Mouse (Mus musculus) liver, embryonic 13.5 days (tissue): Measurements from ENCODE around the gene Map2k6. TPM values are rescaled to one million over a fixed set of nuclear protein-coding genes. Genes with fewer than 3 reads are reported as not detected.

Experiments used
- ATAC-seq: fragments of 200-750 bp; cut with Nextera tagmentation; 2 replicates; pipeline ENCODE4 v1.8.0; 2017; ENCODE audit warnings: low read depth, mild to moderate bottlenecking, moderate number of reproducible peaks, moderate library complexity
- DNase-seq: peaks from one replicate; pipeline ENCODE4 v3.0.0; 2022
- H3K27ac ChIP-seq: fragments of 300-500 bp; sonication (generic); 2 replicates; pipeline ENCODE4 v1.5.1; 2015; ENCODE audit warnings: moderate library complexity, mild to moderate bottlenecking, inconsistent platforms
- H3K27me3 ChIP-seq: fragments of 300-500 bp; sonication (generic); 2 replicates; pipeline ENCODE4 v1.6.1; 2015; ENCODE audit warnings: mild to moderate bottlenecking, inconsistent platforms
- H3K36me3 ChIP-seq: fragments of 300-500 bp; sonication (generic); 2 replicates; pipeline ENCODE4 v1.6.1; 2015; ENCODE audit warnings: mild to moderate bottlenecking, inconsistent platforms
- H3K4me1 ChIP-seq: fragments of 300-500 bp; sonication (generic); replicated peaks from 2 replicates; pipeline ENCODE4 v1.6.1; 2015; ENCODE audit warnings: inconsistent platforms
- H3K4me2 ChIP-seq: fragments of 300-500 bp; sonication (generic); 2 replicates; pipeline ENCODE4 v1.6.1; 2015; ENCODE audit warnings: inconsistent platforms, mild to moderate bottlenecking, moderate library complexity
- H3K4me3 ChIP-seq: fragments of 300-500 bp; sonication (generic); replicated peaks from 2 replicates; pipeline ENCODE4 v1.5.1; 2015; ENCODE audit warnings: mild to moderate bottlenecking, inconsistent platforms
- H3K9ac ChIP-seq: fragments of 300-500 bp; sonication (generic); 2 replicates; pipeline ENCODE4 v1.6.1; 2015; ENCODE audit warnings: mild to moderate bottlenecking, inconsistent platforms
- H3K9me3 ChIP-seq: fragments of 300-500 bp; sonication (generic); replicated peaks from 2 replicates; pipeline ENCODE4 v1.6.1; 2016; ENCODE audit warnings: inconsistent platforms
- WGBS: fragments of 180-500 bp; shearing (Covaris S2); methylation state at CpG from one replicate; pipeline ENCODE4 v1.1.7; 2015; ENCODE audit not compliant: insufficient replicate concordance; 5-methylcytosine and 5-hydroxymethylcytosine counted together
- polyA plus RNA-seq: library from polyadenylated mRNA; unstranded; fragments of >200 nt; fragmentation: Nextera tagmentation; extraction: Ambion mirVana; gene quantifications from 2 replicates; pipeline ENCODE4 v1.2.1, GENCODE M21; 2015

The Map2k6 gene
- polyA plus RNA-seq, 1 experiment from 2014 or later, result 4.4 TPM

DNA sequence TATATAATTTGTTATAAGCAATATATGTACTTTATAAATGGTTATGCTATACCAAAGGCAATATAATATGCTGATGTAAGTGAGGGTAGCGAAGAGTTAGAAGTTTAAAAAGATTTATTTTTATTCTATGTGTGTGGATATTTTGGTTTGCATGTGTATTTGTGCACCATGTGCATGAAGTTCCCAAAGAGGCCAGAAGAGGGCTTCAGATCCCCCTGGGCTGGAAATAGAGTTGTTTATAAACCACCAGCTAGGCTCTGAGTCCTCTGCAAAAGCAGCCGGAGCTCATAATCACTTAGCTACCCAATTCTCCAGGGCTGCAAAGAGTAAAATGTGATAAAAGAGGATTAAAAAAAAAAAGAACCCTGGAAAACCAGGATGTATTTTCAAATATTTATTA is 137.6 kb downstream of the Map2k6 start:
- Histone ChIP-seq H3K36me3 (no peaks in the 10 kb centered on the region), H3K4me2 (no peak overlapping the region), H3K27me3 (no peaks in the 10 kb centered on the region), H3K9ac (no peak overlapping the region), H3K9me3 (no peaks in the 10 kb centered on the region), H3K27ac (no peak overlapping the region), H3K4me1 (no peaks in the 10 kb centered on the region), H3K4me3 (no peak overlapping the region)
- ATAC-seq, result no peak
- no peak for DNase-seq
- WGBS, result 77% methylated on average over 2 of the region's 2 CpGs

DNA sequence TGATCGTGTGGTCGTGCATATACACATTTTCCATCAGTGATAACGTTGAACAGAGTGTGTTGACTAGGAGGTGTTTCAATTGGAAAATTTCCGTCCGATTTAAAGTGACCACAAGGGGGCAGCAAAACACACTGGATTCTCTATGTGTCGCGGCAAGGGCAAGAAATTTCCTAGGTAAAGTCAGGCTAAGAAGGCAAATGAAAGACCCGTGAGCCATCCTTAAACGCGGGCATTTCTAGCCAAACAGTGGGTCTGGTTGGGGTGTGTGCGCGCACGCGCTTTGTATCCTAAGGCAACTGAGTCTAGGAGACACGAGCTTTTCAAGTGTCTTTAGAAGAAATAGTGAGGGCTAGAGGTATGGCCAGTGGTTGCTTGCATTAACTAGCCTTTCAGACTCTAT is 138.7 kb downstream of the Map2k6 start:
- no peak overlapping the region for H3K4me3 ChIP-seq
- WGBS, result 6% methylated on average over 15 of the region's 15 CpGs

DNA sequence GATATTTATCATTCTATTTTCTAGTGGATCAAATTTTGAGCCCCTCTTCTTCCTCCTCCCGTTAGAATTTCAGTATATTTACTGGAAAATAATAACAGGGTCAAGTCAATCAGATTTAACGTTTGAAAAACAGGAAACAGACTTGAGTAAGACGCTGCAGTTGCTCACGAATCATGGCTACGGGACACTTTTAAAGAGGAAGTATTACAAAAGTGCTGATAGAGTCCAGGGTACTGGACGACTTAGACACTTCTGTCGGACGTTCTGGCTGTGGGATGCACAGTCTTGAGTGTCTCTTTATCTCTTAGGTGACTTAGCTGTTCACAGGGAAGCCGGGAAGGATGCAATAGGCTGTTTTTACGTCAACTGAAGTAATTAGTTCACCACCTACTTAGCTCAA is 139.3 kb downstream of the Map2k6 start:
- Histone ChIP-seq H3K9me3 (no peaks in the 10 kb centered on the region), H3K4me2 (peak overlapping the region; percentile 45; the same call in 1 of the 2 replicates), H3K4me3 (no peak overlapping the region), H3K36me3 (no peaks in the 10 kb centered on the region), H3K4me1 (no peaks in the 10 kb centered on the region), H3K27me3 (no peaks in the 10 kb centered on the region), H3K27ac (no peak overlapping the region), H3K9ac (no peak overlapping the region)
- DNase-seq, result no peak
- WGBS, result 9% methylated on average over 10 of the region's 10 CpGs
- no peak for ATAC-seq

More for the DNA sequence above, 138.7 kb downstream of the Map2k6 start:
- DNase-seq, result peak; percentile 20
- H3K9me3 ChIP-seq, result no peaks in the 10 kb centered on the region
- H3K4me1 ChIP-seq, result no peaks in the 10 kb centered on the region
- no peak overlapping the region for H3K27ac ChIP-seq
- H3K36me3 ChIP-seq, result no peaks in the 10 kb centered on the region
- no peak overlapping the region for H3K9ac ChIP-seq
- peak; percentile 45; the same call in 1 of the 2 replicates for ATAC-seq
- peak overlapping the region; percentile 45 for H3K4me2 ChIP-seq
- H3K27me3 ChIP-seq, result no peaks in the 10 kb centered on the region

DNA sequence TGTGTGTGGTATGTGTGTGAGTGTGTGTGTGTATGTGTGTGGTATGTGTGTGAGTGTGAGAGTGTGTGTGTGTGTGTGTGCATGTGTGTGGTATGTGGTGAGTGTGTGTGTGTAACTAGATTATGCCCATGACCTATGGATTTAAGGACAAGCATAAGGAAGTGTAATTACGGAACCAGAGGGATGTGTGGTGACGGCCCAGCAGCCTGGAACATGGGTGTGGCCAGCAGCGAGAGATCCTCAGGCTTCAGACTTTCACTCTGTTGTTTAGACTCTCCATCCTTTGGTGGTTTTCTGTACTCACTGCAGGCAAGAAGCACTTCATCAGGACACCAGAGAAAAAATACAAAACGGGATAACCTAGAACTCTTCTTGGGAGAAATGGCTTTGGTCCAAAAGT is 143.0 kb downstream of the Map2k6 start:
- Histone ChIP-seq H3K9me3 (no peaks in the 10 kb centered on the region), H3K27me3 (no peaks in the 10 kb centered on the region), H3K4me3 (no peak overlapping the region), H3K9ac (no peak overlapping the region), H3K4me1 (no peaks in the 10 kb centered on the region), H3K27ac (no peak overlapping the region), H3K36me3 (no peaks in the 10 kb centered on the region), H3K4me2 (no peak overlapping the region)
- WGBS, result 76% methylated on average over 4 of the region's 4 CpGs
- ATAC-seq (no peak), DNase-seq (no peak)

DNA sequence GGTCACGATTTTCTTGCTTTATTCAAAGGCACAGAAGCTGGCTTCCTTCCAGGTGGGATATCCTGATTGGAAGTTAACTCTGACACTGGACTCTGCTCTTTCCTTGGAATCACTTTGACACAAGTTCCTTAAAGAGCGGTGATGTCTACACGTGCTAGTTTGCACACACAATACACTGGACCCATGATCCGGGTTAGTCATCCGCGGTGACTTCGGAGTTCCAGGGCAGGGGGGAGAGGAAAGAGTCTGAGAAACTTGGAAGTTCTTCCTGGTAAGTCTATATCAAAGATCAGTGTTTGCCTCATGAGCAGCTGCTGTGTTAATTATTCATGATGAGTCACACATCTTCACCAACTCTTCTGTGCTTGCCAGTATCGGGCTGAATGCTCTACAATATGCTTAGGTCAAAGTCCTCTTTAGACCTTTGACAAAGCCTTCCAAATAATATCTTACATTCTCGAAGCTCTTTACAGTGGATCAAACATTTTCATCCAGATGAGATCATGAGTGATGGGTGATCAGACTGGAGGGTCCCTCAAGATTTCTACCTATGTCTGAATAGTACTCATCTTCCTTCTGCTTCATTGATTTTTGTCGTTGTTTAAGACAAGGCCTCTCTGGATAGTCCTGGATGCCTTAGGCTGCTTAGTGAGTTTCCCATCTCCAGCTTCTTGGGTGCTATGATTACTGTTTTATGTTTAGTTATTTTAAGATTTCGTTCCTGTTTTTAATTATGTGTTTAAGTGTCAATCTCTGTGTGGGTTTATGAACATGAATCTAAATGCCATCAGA is 145.7 kb downstream of the Map2k6 start:
- Histone ChIP-seq H3K4me2 (no peak overlapping the region), H3K4me3 (no peak overlapping the region), H3K27ac (no peak overlapping the region), H3K4me1 (no peaks in the 10 kb centered on the region), H3K9me3 (no peaks in the 10 kb centered on the region), H3K9ac (no peak overlapping the region), H3K36me3 (no peaks in the 10 kb centered on the region), H3K27me3 (no peaks in the 10 kb centered on the region)
- DNase-seq (no peak), ATAC-seq (no peak)
- WGBS, result 66% methylated on average over 11 of the region's 11 CpGs

GRCm38 (mm10) chr11:110545416-110545815 is 146.5 kb downstream of the Map2k6 start:
- Histone ChIP-seq H3K27me3 (no peaks in the 10 kb centered on the region), H3K9me3 (no peaks in the 10 kb centered on the region), H3K9ac (no peak overlapping the region), H3K36me3 (no peaks in the 10 kb centered on the region), H3K27ac (no peak overlapping the region), H3K4me1 (no peaks in the 10 kb centered on the region), H3K4me2 (no peak overlapping the region), H3K4me3 (no peak overlapping the region)
- DNase-seq, result no peak
- WGBS, result 71% methylated on average over 3 of the region's 3 CpGs
- ATAC-seq, result no peak

GRCm38 (mm10) chr11:110551471-110551967 is 152.6 kb downstream of the Map2k6 start:
- WGBS, result 23% methylated on average over 12 of the region's 12 CpGs
- no peak overlapping the region for H3K4me3 ChIP-seq
- ATAC-seq (no peak), DNase-seq (no peak)
- H3K9me3 ChIP-seq, result no peaks in the 10 kb centered on the region
- H3K4me1 ChIP-seq, result no peaks in the 10 kb centered on the region
- no peak overlapping the region for H3K9ac ChIP-seq
- H3K27ac ChIP-seq, result no peak overlapping the region
- H3K4me2 ChIP-seq, result no peak overlapping the region
- no peaks in the 10 kb centered on the region for H3K36me3 ChIP-seq
- no peaks in the 10 kb centered on the region for H3K27me3 ChIP-seq

DNA sequence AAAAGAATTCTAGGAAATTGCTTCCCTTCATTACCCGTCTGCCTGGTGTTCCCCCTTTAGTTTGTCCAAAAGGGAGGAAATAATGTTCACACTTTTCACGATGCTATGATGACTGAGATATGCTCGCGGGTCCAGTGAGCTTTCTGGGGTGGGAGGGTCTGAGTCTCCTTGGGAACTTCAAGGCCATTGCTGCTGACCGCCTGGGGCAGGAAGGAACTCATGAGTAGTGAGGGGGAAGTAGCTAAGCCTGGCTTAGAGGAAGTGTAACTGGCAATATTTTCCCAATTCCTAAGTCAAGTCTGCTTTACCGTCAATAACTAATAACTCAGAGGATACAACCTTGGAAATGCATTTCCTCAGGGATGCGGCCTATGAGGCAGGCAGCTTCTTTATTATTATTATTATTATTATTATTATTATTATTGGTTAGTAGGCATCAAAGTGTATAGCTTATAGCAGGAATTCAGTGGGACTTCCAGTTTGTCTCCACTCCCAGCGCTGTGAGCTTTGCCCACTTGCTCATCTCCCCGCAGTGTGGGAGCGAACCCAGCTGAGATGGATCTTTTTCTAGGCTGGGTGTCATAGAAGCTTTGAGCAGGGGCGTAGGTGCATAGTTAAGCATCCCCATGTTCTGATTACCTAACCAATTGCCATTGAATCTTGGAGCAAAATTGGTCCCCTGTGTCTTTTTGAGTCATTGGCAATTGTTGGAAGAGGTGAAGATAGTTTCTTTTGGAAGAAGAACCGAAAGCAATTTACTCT is 163.6 kb downstream of the Map2k6 start:
- no peak overlapping the region for H3K9ac ChIP-seq
- no peaks in the 10 kb centered on the region for H3K27me3 ChIP-seq
- no peaks in the 10 kb centered on the region for H3K4me1 ChIP-seq
- no peak for ATAC-seq
- WGBS, result 43% methylated on average over 12 of the region's 12 CpGs
- no peaks in the 10 kb centered on the region for H3K9me3 ChIP-seq
- no peak overlapping the region for H3K4me2 ChIP-seq
- no peak overlapping the region for H3K4me3 ChIP-seq
- no peaks in the 10 kb centered on the region for H3K36me3 ChIP-seq
- no peak overlapping the region for H3K27ac ChIP-seq
- no peak for DNase-seq

DNA sequence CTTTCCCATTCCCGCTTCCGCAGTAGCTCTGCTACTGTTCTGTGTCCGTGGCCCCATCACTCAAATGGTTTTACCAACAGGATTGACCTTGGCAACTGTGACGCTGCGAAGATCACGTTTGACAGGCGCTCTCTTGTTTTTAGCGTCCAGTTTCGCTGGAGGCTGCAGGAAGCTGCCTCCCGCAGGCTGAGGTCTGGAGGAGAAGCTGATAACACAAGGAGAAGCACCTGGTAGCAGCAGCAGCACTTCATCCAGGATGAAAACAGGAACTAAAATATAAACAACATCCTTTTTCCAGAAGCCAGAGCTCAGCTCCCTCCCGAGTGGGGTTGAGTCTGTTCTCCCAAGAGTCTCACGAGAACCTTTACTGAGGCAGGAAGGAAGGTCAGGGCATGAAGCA is 164.3 kb downstream of the Map2k6 start:
- Histone ChIP-seq H3K36me3 (no peaks in the 10 kb centered on the region), H3K4me3 (no peak overlapping the region), H3K9ac (no peak overlapping the region), H3K4me1 (no peaks in the 10 kb centered on the region), H3K27ac (no peak overlapping the region), H3K27me3 (no peaks in the 10 kb centered on the region), H3K4me2 (no peak overlapping the region), H3K9me3 (no peaks in the 10 kb centered on the region)
- ATAC-seq, result no peak
- no peak for DNase-seq
- 12% methylated on average over 12 of the region's 12 CpGs for WGBS

DNA sequence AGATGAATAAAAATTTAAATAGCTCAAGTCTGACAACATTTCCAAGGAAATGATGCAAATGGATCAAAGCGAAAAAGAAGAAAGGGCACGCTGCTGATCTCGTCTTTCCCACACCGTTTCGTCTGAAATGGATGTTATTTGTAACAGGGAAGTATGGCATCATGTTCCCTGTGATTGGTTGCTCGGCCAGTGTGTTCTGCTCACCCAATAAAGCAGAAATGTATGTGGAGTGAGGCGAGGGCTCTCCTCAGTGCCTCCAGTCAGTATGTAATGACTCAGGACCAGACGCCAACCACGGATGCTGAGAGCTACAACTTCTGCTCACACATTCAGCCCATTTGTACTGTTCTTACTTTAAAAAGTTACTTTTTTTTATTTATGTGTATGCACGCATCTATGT is 164.9 kb downstream of the Map2k6 start:
- no peaks in the 10 kb centered on the region for H3K9me3 ChIP-seq
- no peaks in the 10 kb centered on the region for H3K27me3 ChIP-seq
- WGBS, result 48% methylated on average over 10 of the region's 10 CpGs
- H3K36me3 ChIP-seq, result no peaks in the 10 kb centered on the region
- no peak overlapping the region for H3K4me2 ChIP-seq
- DNase-seq, result no peak
- no peak for ATAC-seq
- no peak overlapping the region for H3K9ac ChIP-seq
- H3K4me3 ChIP-seq, result no peak overlapping the region
- no peaks in the 10 kb centered on the region for H3K4me1 ChIP-seq
- no peak overlapping the region for H3K27ac ChIP-seq

GRCm38 (mm10) chr11:110566307-110566706 is 167.4 kb downstream of the Map2k6 start:
- H3K9ac ChIP-seq, result no peak overlapping the region
- no peak overlapping the region for H3K4me3 ChIP-seq
- DNase-seq (no peak), ATAC-seq (no peak)
- H3K4me2 ChIP-seq, result no peak overlapping the region
- H3K9me3 ChIP-seq, result no peaks in the 10 kb centered on the region
- WGBS, result 50% methylated on average over 7 of the region's 7 CpGs
- no peak overlapping the region for H3K27ac ChIP-seq
- no peaks in the 10 kb centered on the region for H3K4me1 ChIP-seq
- no peaks in the 10 kb centered on the region for H3K27me3 ChIP-seq
- no peaks in the 10 kb centered on the region for H3K36me3 ChIP-seq
